Mouse (Mus musculus) neural tube, embryonic 10.5 days (tissue): ENCODE measurements at regions not wholly inside any gene's neighbourhood (a gene's known extent, or its start where the extent isn't known, plus 50 kb on each side); places are given as distances from the start of the nearest gene placed in this dataset.

Source experiments
- DNase-seq: peaks from one replicate; pipeline ENCODE4 v3.0.0-alpha.2; 2017; ENCODE audit warnings: low spot score; ENCODE audit errors: extremely low spot score

DNA sequence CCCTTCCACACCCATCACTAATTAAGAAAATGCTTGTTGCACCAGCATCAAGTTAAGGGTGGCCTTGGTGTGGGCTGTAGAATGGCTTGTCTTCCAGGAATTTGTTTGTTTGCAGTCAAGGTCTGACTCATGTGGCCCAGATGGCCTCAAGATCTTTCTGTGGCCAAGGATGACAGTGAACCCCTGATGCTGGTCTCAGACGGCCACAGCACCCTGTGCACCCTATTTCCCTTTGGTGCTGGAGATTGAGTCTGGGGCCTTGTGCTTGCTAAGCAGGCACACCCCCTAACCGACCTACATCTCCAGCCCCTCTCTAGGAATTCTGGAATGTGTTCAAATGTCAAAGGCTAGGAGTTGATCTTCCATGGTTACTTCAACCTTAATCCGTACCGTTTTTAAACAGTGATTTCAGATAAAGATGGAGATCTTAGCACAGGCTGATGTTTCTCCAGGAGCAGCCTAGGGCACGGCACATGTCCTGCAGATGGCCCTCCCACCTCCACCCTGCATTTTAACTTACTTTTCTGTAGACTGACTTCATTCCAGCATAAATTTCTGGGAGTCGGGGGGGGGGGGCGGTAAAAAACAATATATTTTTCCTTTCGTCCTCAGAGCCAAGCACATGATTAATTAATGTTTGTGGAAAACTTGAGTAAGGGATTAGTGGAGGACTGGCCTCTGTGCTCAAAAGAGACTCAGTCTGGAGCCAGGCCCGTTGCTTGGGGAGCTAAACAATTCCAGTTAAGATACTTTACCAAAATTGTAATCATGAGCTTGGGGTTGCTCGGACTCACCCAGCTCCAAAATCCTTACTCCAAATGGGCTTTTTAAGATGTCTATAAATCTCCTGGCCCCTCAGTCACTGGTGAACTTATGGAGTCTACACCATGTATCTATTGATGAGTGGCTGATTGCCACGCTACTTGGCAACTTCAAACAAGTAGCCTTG, 95.0 kb upstream of the Supt20 start:
- DNase-seq: no peak

- DNase-seq: no peak
Observed at GRCm38 (mm10) chr3:54598296-54598695, 94.3 kb upstream of the Supt20 start.

DNA sequence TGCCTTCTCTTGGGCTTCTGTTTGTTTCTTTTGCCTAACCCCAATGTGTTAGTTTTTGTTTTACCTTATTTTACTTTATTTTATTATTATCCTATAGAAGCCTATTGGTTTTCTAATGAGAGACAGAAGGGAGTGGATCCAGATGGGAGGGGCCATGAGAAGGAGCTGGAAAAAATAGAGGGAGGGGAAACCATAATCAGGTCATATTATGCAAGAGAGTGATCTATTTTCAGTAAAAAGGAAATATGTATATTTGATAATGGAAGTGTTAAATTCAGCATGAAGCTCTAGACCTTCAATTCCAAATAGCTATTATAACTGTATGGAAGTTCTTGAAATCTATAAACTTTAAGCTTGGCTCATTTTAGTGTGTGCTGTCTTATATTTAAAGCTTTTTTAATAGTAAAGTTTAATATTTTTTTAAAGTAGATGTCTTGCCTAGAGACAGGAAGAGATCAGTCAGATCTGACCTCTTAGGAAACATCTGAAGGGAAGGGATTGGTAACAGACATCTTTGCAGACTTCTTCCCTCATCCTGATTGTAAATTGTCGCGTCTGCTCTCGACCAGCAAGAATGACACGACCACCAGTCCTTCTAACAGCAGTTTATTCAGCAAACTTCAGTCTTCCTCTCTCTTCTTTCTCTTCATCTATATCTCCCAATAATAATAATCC, 87.8 kb upstream of the Supt20 start:
- DNase-seq: no peak

DNA sequence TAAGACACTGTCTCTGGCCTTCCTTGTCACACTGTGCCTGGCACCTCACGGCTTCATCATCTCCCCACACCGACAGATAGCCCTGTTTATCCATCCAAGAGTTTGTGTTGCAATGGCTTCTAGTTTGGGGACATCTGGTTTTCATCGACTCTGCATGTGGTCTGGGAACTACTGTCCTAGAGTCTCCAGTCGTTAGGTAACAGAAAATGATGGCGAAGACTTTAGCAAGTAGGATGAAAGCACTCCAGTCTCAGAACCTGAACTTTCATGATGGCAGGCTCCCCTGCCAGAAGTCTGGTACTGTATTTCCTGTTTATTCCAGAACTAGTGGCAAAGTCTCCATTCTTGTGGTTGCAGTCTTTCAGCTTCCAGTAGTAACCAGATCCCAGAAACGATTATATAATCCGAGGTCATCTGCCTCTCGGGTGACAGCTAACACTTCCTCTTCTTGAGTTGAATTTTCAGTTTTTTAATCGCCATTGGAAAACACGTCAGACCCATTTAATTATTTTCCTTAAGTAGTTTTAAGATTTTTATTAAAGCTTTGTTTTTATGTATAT, 81.1 kb upstream of the Supt20 start:
- DNase-seq: no peak

GRCm38 (mm10) chr3:54613845-54614244, 78.8 kb upstream of the Supt20 start:
- no peak for DNase-seq

GRCm38 (mm10) chr3:54617298-54617697, 75.3 kb upstream of the Supt20 start:
- DNase-seq: no peak

- DNase-seq: no peak
Observed at GRCm38 (mm10) chr3:54618286-54618685, 74.3 kb upstream of the Supt20 start.

DNA sequence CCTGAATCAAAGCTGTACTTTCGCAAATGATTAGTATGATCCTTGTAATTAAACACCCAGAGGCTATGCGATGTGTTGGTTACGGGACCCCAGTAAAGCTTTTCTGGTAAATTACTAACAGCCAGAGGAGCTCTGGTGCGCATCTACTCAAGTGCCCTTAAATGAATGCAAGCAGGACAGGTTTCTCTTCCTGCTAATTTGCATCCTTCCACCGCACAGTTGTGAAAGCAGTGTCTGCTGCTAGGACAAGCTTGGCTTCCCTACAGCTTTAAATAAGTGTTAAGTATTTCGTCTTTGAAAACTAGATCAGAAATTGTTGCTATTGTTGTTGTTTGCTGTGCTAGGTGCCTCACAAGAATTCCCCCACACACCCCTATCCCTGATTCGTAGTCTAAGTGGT, 62.4 kb upstream of the Supt20 start:
- no peak for DNase-seq

DNA sequence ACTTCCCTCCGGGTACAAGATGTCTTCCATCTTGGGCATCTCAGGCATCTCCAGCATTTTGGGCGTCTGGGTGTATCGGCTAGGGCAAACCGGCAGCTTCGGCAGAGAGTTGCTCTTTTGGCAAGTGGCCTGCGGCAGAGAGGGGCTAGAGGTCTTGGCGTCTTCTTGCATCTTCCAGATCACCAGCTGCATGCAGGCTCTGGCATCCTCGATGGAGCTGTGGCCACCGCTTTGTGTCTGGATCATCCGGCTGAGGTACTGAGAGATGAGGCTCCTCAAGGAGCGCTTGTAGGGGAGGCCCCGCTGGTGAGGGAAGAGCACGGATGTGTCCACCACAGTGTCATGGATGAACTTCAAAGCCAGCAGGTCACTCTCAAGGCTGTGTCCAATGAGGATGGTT, 59.9 kb upstream of the Supt20 start:
- no peak for DNase-seq

GRCm38 (mm10) chr3:54633446-54633845, 59.2 kb upstream of the Supt20 start:
- no peak for DNase-seq

DNA sequence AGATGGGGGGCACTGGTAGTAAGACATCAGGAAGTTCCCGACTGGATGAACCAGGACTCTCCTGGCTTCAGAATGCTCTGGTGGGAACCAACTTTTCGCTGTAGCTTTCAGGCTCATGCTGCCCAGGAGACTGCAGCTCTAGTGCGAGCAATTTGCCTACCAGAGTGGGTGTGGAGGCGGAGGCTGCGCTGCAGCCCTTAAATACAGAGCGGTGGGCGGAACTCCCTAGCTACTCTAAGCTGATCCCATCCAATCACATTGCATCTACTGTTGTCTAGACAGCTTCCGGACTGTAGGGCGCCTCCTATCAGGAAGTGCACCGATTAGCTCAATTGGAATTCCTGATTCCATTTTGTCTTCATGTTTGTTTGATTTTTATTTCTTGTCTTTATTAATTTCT, 58.2 kb upstream of the Supt20 start:
- DNase-seq: no peak
